Mouse (Mus musculus) effector memory CD4-positive, alpha-beta T cell, adult 7 months (primary cell): Measurements from ENCODE around the gene Dnmt3a. TPM values are rescaled to one million over a fixed set of nuclear protein-coding genes. Genes with fewer than 3 reads are reported as not detected.

Experiments used
- polyA plus RNA-seq: library from polyadenylated mRNA; unstranded; fragments of 100-300 nt; shearing (Covaris generic); gene quantifications from one replicate; pipeline ENCODE4 v1.2.1, GENCODE M21; 2017

Gene Dnmt3a
- 26.6 TPM for polyA plus RNA-seq

DNA sequence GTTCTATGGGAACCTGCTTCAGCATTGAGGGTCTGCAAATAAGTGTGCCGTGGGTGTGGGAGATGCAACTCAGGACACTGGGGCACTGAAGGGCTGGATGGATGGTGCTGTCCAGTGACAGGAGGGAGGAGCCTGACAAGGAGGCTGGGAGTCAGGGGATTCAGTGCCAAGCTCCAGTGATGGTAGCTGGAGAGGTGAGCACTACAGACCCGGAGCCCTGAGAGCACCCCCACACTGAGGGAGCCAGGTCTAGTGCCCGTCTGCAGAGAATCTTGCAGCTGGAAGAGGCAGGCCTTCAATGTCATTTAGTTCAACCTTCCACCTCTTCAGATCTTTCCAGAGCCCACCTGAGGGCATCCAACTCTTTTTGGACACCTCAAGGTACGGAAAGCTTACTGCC lies at the start of gene Dnmt3a:
Gene Dnmt3a, plus strand, starts transcription at position 156 of the 400 bp plus-strand sequence.

DNA sequence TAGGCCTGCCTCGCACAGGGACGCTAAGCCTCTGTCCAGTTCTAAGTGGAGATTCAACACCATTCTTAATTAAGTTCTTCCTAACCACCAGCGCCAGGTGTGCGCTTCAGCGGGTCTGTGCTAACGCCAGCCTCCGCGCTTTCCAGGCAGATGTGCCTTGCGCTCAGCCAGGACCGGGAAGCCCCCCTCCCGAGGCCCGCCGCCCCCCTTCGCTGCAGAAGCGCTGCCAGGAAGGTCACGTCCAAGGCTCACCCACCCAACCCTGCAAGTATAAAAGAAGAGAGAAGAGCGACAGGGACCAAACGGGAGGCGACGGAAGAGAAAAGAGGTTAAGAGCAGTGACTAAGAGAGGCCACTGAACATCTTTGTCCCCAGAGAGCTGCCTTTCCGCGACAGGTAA lies 148.8 kb downstream of the Dnmt3a start, which contains the start of gene Pomc:
Gene Pomc, plus strand, starts transcription at position 301 of the 400 bp plus-strand sequence.

Other genes with a start within 250 kb of the Dnmt3a start
- gene Dtnb, start 233.6 kb upstream of the Dnmt3a start, polyA plus RNA-seq, result 61.8 TPM
- 2.1 TPM for gene Pomc, start 148.9 kb downstream of the Dnmt3a start, polyA plus RNA-seq
- gene Efr3b, start 232.9 kb downstream of the Dnmt3a start, polyA plus RNA-seq, result 0.44 TPM